Mouse (Mus musculus): Measurements from ENCODE around the gene Pts. TPM values are rescaled to one million over a fixed set of nuclear protein-coding genes. Genes with fewer than 3 reads are reported as not detected.

Pts gene
- total RNA-seq (2021), result 10 to 100 TPM; 31.7 to 36.8 TPM

- DNase-seq, result peak; percentile 98
- intact Hi-C loops (cut with DNase I), result loop anchor here (1.0 to 5.0 kb wide), 3 partner anchors 65 to 1041 kb away; partner anchors contain the start of gene Ttc12
Measured at GRCm38 (mm10) chr9:50528293-50528892, at the start of gene Pts. Gene Pts (minus strand): TSS chr9:50528724.

GRCm38 (mm10) chr9:50569599-50570525 lies 41.3 kb upstream of the Pts start:
- intact Hi-C loops (cut with DNase I), result no loop called here
- DNase-seq, result no peak

GRCm38 (mm10) chr9:50567881-50568280 lies 39.4 kb upstream of the Pts start:
- intact Hi-C loops (cut with DNase I), result no loop called here
- no peak for DNase-seq

- DNase-seq, result no peak
- intact Hi-C loops (cut with DNase I), result no loop called here
Measured at GRCm38 (mm10) chr9:50567372-50567771, 38.8 kb upstream of the Pts start.

- intact Hi-C loops (cut with DNase I), result no loop called here
- DNase-seq, result no peak
Measured at GRCm38 (mm10) chr9:50565940-50566339, 37.4 kb upstream of the Pts start.

GRCm38 (mm10) chr9:50565173-50565572 lies 36.6 kb upstream of the Pts start:
- intact Hi-C loops (cut with DNase I), result no loop called here
- peak; percentile 10 to 19 for DNase-seq

- no peak for DNase-seq
- intact Hi-C loops (cut with DNase I), result no loop called here
Measured at GRCm38 (mm10) chr9:50561918-50562360, 33.4 kb upstream of the Pts start.

- intact Hi-C loops (cut with DNase I), result no loop called here
Measured at GRCm38 (mm10) chr9:50561145-50561917, 32.8 kb upstream of the Pts start, which contains the start of gene Tex12. Gene Tex12 (minus strand): TSS chr9:50561325.

GRCm38 (mm10) chr9:50555094-50555446 lies 26.5 kb upstream of the Pts start, which contains the start of gene Bco2:
Gene Bco2 (minus strand): TSS chr9:50555181.
- intact Hi-C loops (cut with DNase I), result no loop called here
- DNase-seq, result no peak

More at GRCm38 (mm10) chr9:50561145-50561917, 32.8 kb upstream of the Pts start, which contains the start of gene Tex12:
- no peak for DNase-seq

GRCm38 (mm10) chr9:50554241-50555093 lies 25.9 kb upstream of the Pts start, which contains the start of gene Il18:
Gene Il18 (plus strand): TSS chr9:50554827.
- DNase-seq, result peak in 1 of 2 experiments; percentile 23
- intact Hi-C loops (cut with DNase I), result no loop called here

- intact Hi-C loops (cut with DNase I), result no loop called here
- no peak for DNase-seq
Measured at GRCm38 (mm10) chr9:50553547-50553946, 25.0 kb upstream of the Pts start.

GRCm38 (mm10) chr9:50552206-50552605 lies 23.7 kb upstream of the Pts start:
- DNase-seq, result no peak
- intact Hi-C loops (cut with DNase I), result no loop called here

GRCm38 (mm10) chr9:50548936-50549335 lies 20.4 kb upstream of the Pts start:
- intact Hi-C loops (cut with DNase I), result no loop called here
- no peak for DNase-seq

- intact Hi-C loops (cut with DNase I), result no loop called here
- no peak for DNase-seq
Measured at GRCm38 (mm10) chr9:50547859-50548478, 19.4 kb upstream of the Pts start.

GRCm38 (mm10) chr9:50542401-50542800 lies 13.9 kb upstream of the Pts start:
- DNase-seq, result no peak
- intact Hi-C loops (cut with DNase I), result no loop called here

- intact Hi-C loops (cut with DNase I), result no loop called here
- no peak for DNase-seq
Measured at GRCm38 (mm10) chr9:50540170-50540569, 11.6 kb upstream of the Pts start.

GRCm38 (mm10) chr9:50537295-50537694 lies 8.8 kb upstream of the Pts start:
- intact Hi-C loops (cut with DNase I), result no loop called here
- DNase-seq, result no peak

- intact Hi-C loops (cut with DNase I), result no loop called here
- DNase-seq, result no peak
Measured at GRCm38 (mm10) chr9:50536603-50537135, 8.1 kb upstream of the Pts start.

GRCm38 (mm10) chr9:50535930-50536329 lies 7.4 kb upstream of the Pts start:
- no peak for DNase-seq
- intact Hi-C loops (cut with DNase I), result no loop called here

Data from heart, postnatal 10 days (tissue).